Mouse (Mus musculus): ENCODE data around the gene Gm3259.
"Not testable (repeated sequence)": the region's sequence is repeated elsewhere in the genome, so short reads cannot be mapped to it uniquely, and the experiment has no call there.

Gene Gm3259

DNA sequence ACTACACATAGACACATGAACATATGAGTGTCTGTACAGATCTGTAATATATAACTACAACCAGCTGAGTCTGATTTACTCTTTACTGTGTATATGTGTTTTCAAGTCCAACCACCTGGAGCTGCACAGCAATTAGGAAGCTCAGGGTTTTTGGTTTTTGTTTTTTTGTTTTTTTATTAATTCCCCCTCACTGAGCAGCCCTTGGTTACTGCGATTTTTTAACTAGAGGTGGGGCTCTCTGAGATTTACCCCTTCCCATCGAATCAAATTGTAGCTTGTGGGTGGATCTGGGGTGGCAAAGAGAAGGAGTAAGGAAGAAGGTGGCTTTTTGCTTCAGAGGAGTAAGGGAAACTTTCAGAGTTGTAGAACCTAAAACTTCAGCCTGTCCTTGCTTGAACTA is at the start of gene Gm3259:
Gene Gm3259, plus strand, starts transcription at position 301 of the 400 bp plus-strand sequence.
- not testable (repeated sequence) for DNase-seq

- DNase-seq: not testable (repeated sequence)
These were observed 33.0 kb upstream of the Gm3259 start, which contains the start of gene Gm10424 for GRCm38 (mm10) chr5:95272668-95273067. TSS of gene Gm10424 (minus strand) at chr5:95272768.

All from right cerebral cortex, postnatal 4 days (tissue).